Mouse (Mus musculus): Measurements from ENCODE around the gene Gh.

GRCm38 (mm10) chr11:106286987-106287386, 14.7 kb downstream of the Gh start:
- TF ChIP-seq EP300 (IDR thresholded peaks at IDR 0.05; ENCODE audit: low read depth) (no peak), CTCF (IDR thresholded peaks at IDR 0.05; ENCODE audit: low read depth) (no peak)
